Mouse (Mus musculus) spleen, postnatal 36 days (tissue): ENCODE results near the gene Dnaja3.

ENCODE experiments used
- DNase-seq, 2 experiments: peaks; one replicate each; pipeline ENCODE4 v3.0.0; 2022; ENCODE audit warnings: low spot score in 2 of 2, mixed read lengths in 1 of 2

Dnaja3 gene

DNA sequence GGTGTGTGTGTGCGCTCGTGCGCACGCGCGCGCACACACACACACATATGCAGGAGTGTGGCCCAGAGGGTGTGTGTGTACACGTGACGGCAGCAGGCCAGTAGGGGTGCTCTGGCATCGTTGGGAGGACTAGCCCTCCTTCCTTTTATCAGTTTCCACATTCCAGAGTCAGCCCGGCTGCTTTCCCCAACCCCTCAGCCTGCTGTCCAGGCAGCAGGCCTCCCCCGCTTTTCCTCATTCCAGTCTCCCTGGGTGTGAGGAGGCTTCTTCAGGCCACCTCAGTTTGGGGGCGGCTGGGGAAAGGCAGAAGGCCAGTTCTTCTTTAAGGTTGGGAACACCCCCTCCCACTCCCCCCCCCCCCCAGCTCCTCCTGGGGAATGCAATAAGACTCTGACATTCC lies 2.4 kb downstream of the Dnaja3 start:
- DNase-seq = peak in 1 of 2 experiments; percentile 8

DNA sequence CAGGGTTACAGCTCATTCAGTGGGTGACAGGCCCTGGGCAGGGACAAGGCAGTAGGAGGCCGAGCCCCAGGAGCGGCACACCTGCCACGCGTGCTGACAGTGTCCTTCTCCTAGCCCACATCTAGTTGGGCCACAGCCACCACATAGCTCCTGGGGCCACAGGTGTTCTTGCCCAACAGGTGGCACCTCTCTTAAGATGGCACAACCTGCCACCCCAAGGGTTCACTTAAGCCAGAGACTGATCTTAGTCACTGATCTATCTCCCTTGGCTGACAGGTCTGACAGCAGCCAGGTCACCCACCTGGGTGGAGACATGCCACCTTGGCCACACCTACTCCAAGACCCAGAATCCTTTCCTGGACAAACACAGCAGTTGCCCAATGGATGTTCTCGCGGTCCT lies 3.1 kb downstream of the Dnaja3 start:
- no peak for DNase-seq

DNA sequence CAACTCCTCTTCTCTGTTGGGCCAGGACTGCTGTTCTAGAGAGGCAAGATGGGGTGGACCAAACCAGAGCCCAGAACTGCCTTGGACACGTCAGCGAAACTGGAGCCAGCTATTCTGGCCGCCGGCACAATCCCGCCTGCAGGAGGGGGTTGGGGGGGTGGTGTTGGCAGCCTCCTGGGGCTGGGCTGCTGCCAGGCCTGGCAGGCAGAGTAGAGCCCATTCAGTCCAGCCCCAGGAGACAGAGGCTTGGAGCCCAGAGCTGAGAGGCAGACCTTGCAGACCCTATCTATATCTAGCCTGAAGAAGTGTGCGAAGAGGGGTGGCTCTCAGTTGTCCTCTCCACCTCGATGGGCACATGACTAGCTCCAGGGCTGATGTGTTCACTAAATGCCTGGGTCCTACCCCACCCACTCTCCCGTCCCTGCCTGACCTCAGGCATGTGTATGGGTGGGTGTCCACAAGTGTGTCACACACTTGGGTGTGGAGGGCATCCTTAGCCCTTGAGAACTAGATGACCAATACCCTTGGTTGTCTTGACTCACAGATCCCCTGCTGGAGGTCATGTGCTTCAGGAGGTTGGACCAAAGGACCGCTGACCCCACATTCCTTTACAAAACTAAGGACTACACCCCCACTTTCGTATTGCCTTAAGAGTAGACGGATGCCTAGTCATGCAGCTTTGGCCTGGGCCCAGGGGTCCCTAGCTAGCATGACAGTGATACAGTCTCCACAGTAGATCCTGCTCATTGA lies 4.1 kb downstream of the Dnaja3 start:
- DNase-seq = no peak

DNA sequence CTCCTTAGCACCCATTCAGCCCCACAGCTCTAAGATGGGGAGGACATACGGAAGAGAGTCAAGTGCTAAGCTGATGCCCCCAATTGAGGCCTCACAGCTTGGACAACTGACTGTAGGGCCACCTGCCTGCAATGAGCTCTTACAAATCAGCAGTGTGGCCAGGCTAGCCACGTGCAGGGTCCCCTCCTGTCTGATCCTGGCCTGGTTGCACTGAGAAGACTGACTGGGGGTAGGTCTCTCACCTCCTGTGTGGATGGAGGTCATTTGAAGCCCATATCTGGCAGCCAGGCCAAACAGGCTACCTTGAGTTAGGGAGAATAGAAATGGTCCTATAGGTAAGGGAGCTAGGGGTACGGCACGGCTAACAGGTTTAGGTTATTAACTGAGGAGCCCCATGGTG lies 6.1 kb downstream of the Dnaja3 start:
- no peak for DNase-seq

DNA sequence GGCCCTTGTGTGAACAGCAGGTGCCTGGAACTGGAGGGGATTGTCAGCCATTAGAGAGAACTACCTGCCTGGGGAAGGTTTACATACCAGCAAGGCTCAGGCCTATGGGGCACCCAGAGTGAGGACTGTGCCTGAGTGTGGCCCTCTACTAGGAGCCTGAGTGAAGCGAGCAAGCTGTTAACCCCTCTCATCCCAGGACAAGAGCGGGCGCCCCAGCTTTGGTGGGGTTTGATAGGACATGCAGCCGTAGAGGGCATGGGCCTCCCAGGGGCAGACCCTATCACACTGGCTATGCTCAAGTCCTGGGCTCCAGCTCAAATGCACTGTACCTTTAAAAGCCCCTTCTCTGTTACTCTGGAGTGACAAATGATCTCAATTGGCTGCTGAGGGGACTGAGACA lies 7.0 kb downstream of the Dnaja3 start:
- DNase-seq = no peak

DNA sequence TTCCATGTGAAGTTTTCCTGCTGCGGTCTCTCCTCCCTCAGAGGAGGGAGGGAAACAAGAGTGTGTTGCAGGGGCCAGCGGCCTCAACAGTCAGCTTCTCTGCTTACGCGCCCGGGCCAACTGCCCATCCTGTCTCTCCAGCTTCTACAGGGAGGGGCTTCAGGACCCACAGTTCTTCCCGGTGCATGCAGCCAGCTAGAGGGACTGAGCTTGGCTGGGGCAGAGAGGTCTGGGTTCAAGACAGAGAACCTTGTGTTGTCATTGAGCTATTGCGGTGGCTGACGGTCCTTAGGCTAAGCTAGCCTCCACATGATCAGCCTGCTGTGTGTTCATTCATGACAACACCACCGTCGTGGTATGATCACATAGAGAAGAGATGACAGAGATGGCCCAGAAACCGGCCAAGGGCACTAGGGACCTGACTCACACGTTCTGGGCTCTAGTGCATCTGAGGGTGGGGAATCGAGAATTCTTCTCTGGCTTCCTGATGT lies 7.9 kb downstream of the Dnaja3 start:
- no peak for DNase-seq

DNA sequence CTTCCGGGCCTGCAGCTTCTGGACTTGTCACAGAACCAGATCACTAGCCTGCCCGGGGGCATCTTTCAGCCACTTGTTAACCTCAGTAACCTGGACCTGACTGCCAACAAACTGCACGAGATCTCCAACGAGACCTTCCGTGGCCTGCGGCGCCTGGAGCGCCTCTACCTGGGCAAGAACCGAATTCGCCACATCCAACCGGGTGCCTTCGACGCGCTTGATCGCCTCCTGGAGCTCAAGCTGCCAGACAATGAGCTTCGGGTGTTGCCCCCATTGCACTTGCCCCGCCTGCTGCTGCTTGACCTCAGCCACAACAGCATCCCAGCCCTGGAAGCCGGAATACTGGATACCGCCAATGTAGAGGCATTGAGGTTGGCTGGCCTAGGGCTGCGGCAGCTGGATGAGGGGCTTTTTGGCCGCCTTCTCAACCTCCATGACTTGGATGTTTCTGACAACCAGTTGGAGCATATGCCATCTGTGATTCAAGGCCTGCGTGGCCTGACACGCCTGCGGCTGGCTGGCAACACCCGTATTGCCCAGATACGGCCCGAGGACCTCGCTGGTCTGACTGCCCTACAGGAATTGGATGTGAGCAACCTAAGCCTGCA lies 8.7 kb downstream of the Dnaja3 start:
- no peak for DNase-seq

DNA sequence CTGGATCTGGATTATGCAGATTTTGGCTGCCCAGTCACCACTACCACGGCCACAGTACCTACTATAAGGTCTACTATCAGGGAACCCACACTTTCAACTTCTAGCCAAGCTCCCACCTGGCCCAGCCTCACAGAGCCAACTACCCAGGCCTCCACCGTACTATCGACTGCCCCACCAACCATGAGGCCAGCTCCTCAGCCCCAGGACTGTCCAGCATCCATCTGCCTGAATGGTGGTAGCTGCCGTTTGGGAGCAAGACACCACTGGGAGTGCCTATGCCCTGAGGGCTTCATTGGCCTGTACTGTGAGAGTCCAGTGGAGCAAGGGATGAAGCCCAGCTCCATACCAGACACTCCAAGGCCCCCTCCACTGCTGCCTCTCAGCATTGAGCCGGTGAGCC lies 9.4 kb downstream of the Dnaja3 start:
- DNase-seq = no peak

DNA sequence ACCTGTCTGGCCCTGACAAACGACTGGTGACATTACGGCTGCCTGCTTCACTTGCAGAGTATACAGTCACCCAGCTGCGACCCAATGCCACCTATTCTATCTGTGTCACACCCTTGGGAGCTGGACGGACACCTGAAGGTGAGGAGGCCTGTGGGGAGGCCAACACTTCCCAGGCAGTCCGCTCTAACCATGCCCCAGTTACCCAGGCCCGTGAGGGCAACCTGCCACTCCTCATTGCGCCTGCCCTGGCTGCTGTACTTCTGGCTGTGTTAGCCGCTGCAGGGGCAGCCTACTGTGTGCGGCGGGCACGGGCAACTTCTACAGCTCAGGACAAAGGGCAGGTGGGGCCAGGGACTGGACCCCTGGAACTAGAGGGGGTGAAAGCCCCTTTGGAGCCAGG lies 9.9 kb downstream of the Dnaja3 start:
- no peak for DNase-seq

DNA sequence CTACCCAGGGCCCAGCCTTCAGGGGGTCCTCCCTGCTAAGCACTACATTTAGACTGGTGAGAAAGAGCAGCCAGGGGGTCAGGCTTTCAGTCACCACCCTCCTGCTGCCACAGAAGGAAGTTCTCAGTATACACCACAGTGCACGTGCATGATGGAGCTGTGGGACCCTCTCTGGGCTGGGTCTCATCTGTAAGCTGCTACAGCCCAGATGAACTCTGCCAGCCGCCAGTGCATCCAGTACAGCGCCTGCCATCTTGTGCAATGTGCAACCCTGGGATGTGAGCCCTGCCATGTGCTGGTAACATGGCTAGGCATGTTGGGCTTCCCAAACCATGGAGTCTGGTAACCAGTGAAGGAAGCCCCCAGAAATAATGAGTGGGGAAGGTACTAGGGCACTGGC lies 10.4 kb downstream of the Dnaja3 start:
- DNase-seq = no peak

DNA sequence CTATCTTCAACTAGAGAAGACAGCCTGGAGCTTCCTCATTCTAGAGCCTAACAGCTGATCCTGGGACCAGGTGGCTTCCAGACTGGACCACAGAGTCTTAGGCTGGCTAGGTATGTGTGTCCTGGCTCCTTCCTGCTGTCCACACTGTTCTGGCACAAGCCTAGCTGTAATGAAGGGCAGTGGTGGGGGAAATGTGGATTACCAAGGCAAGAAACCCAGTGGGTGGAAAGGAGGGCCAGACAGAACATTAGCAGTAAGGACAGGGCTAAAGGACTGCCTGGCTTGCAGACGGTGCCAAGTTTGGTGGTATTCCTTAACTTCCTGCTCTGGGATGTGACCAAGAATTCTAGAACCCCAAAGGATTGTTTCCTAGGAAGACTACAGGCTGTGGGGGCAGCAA lies 11.3 kb downstream of the Dnaja3 start:
- DNase-seq = no peak

DNA sequence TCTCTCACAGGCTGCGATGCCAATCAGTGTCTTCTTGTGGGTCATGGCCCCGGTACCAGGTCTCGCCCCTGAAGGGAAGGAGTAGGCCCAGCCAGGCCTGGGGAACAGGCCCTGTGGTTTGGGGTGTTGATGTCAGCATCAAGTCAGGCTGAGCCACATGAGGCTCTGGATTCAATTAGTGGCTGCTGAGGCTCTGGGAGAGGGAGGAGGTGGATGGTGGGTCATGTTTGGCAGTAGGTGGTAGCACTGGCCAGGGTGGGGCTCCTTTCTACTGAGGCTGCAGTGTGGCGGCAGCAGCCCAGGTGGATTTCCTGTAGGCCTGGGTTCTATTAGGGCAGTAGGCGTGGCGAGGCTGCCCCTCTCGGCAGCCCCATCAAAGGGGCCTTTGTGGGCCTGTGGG lies 11.8 kb downstream of the Dnaja3 start:
- DNase-seq = no peak

DNA sequence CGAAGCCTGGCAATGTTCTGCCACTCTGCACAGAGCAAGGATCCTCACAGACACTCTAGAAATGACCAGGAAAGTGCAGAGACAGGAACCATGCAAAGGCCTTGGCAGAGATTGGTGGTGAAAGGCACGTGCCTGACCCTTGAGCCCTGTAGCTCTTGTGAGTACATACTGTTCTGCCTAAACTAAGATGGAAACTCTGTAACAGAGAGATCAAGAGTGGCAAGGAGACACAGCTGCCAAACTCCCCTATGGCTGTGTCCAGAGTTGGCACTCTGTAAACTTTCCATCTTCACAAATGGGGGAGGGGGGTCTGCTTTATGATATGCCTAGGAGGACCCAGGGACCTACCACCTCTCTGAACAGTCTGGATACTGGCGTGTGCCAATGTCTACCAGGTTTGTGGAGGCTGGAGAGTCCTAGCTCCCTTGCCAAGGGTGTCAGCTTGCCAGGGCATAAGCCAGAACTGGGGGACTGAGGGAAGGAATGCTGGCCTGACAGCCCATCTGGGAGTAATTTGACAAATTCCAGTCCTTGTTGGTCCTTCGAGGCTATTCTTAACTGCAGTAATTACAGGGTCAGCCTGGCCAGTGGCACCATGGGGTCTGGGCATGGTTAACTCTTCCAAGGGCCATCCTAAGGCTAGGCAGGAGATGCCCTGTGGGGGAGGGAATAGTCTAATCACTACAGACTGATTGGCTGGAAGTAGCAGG lies 13.1 kb downstream of the Dnaja3 start:
- no peak for DNase-seq

DNA sequence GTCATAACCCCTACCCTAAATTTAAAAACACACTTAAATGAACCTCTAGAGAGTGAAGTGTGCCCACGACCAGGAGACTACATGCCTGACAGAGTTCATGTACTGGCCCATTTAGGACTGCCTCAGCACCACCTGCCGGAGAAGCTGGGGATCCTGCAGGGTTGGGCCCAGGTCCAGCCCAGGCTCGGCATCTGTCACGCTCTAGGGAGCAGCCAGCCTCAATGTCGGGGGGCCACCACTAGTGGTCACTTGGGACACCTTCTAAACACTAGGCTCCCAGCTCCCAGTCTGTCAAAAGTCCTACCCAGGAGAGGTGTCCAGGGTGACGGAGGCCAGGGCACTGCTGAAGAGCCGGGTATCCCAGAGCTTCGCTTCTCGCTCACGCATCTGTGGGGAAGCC lies 14.9 kb downstream of the Dnaja3 start:
- no peak for DNase-seq

DNA sequence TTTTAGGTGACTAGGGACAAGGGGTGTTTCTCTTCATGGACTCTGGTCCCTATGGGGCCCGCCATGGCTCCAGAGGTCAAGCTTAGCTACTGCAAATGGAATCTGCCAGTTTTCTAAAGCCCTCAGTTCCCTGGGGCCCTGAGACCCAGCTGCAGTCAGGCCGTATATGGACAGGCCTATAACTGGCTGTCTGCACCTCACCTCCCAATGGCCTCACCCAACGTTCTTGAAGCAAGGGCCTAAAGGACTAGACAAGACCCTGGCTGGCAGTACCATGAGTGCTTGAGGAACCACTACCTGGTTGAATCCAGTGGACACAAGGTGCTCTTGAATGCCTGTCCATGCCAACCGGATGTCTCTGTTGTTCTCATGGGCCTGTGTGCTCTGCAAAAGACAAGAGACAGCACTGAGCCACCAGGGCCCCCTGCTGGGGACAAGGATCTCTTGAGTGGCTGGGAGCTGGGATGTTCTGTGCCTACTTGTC lies 15.5 kb downstream of the Dnaja3 start:
- no peak for DNase-seq

DNA sequence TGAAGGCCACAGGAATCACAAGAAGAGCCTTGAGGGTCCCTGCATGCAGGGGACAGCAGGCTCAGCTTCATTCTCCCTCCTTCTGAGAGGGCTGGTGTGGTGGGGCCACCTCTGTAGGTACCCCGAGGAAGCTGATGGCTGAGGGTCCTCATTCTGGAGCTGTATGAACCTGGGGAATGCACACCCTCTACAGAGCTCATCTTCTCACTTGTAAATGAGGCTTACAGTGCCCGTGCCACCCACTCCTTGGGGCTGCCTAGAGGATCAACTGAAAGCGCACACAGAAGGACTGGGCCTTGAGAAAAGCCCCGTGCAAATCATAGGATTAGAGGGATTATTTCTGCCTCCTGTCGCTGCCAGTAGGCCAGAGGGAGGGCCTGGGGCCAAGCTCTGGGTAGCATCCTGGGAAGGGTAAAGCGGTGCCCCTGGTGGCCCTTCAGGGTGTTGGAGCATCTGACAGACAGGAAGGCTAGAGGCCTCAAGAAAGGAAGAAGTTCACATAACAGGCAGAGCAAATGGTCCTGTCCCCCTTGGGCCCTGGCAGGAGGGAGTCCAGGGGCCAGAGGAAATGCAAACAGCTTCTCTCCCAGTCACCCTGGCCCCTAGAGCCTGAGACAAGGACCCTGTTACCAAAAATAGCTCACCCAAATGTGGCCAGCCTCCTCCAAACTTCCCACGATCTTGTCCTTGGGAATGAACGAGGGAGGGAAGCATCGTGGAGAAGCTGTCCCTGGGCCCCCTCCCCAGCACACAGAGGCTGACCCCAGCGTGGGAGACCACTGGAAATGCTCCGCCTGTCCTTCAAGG lies 16.2 kb downstream of the Dnaja3 start:
- no peak for DNase-seq

DNA sequence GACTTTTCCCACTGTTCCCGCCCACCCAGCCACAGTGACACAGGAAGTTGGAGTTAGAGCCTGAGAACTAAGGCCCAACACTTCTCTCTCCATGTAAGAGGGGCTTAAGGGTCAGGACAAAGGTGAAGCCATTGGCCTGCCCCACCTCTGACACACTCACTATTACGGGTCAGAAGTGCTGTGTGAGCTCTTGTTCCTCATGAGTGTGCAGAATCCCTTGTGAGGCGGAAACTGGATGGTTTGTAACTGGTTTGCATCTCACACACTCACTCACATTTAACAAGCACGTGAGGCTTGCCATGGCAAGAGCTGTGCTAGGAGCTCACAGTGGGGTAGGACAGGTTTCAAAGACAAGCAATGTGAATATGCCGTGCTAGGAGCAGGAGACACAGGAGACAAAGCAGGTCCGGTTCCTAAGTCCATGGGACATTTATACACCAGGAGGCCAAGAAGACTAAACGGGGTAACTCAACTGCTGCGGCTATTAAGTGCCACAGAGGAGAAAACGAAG lies 16.8 kb downstream of the Dnaja3 start:
- DNase-seq = no peak

DNA sequence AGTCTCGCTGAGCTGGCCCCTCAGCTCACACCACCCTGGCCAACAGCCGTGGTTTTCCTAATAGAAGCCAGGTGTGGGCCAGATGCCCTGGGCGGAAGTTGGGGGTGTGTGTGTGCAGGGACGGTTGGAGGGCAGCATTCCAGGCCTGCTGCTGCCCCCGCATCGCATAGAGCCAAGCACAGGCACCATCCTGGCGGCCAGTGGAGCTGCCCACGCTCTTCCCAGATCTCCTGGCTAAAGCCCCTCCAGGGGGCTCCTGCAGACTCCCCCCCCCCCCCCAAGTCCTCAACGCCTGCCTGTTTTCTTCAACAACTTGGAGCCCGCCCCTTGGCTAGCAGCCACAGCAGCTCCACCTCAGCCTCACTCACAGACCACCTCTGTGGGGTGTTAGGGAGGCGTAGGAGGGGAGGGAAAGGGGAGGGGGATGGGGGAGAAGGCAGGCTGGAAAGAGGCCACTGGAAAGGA lies 19.0 kb downstream of the Dnaja3 start:
- no peak for DNase-seq

DNA sequence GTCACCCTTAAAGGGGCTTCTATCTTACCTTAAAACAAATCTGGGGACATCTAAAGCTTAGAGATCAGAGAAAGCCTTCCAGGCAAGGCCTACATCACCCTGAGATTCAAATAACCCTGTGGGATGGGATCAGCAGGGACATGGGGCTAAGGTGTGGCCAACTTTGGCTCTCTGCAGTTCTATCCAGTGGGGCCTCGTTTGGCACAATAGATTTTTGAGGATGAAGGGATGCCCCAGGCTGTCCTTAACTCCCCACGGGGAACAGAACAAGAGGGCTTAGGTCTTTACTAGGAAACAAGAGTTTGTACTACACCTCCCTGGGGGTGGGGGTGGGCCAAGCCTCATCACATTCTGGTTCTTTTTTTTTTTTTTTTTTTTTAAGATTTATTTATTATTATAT lies 19.5 kb downstream of the Dnaja3 start:
- no peak for DNase-seq

DNA sequence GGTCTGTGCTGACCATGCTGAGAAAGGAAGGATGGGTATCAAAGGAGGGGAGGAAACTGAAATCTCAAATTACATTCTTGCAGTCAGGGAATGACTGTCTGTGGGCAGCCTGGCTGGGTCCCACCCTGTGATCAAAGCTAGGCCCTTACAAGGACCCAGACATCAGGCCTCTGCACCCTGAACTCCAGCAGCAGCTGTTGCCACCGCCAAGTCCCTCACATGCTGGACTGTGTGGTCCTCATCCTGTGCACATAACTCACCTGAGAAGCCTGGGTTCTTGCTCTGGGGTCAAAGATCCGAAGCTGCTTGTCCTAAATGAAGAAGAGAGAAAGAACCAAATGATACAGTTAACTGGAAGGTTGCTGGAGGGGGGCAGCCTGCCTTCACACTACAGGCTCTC lies 21.8 kb downstream of the Dnaja3 start:
- no peak for DNase-seq

DNA sequence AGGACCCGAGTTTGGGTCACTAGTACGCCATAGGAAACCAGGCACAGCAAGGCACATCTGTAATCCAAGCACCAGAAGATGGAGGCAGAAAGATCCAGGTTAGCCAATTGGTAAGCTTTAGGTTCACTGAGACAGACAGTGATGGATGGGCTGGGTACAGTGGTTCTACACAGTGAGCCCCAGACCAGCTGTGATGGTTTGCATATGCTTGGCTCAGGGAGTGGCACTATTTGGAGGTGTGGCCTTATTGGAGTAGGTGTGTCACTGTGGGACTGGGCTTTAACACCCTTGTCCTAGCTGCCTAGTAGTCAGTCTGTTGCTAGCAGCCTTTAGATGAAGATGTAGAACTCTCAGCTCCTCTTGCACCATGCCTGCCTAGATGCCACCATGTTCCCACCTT lies 24.0 kb downstream of the Dnaja3 start:
- no peak for DNase-seq

DNA sequence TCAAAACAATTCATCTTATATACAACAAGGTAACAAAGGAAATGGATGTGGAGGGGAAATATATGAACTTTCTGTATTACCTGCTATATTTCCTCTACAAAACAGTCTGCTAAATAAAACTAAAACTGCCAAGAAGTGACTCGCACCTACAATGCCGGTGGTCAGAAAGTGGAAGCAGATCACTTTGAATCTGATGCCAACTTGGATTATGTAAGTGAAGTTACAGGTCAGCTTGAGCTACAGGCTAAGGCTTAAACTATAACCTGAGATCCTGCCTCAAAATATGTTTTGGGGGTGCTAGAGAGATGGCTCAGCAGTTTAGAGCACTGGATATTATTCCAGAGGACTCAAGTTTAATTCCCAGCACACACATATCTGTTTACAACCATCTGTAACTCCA lies 25.9 kb downstream of the Dnaja3 start:
- DNase-seq = no peak
